Mouse (Mus musculus) C2C12 (cell line): ENCODE data around the gene Gm49318.

ENCODE experiments used
- CTCF ChIP-seq: IDR thresholded peaks from one replicate; pipeline ENCODE4 v1.5.1; 2011; ENCODE audit not compliant: control insufficient read depth, insufficient read depth, insufficient read length
- MYOG ChIP-seq: IDR thresholded peaks from one replicate; pipeline ENCODE4 v1.6.1; 2011; ENCODE audit not compliant: control insufficient read depth, insufficient read length; ENCODE audit errors: extremely low read depth
- USF1 ChIP-seq: IDR thresholded peaks from one replicate; pipeline ENCODE4 v1.6.1; 2011; ENCODE audit warnings: low read depth, mild to moderate bottlenecking, control low read depth, moderate library complexity

GRCm38 (mm10) chr9:22028467-22028866 is 42.6 kb downstream of the Gm49318 start:
- TF ChIP-seq USF1 (no peak), CTCF (no peak), MYOG (no peak)
